ENCODE assay signal across 21 mouse cellular contexts in genomic region chr13:78783591-78784240, GRCm38 (mm10).
A peak's percentile ranks its signal among the peaks of the same experiment; 100 is the strongest.
DNase-seq lines count a peak whose midpoint lies in the region; ATAC-seq and TF ChIP-seq lines count a peak whose summit lies in the region.
"Had no signal": no experiment of that assay in that cellular context is flagged by ENCODE, and none has a peak within 500 bp of the region (broad histone marks: within the 10 kb centered on the region; RNA-seq: fewer than 3 reads in every experiment).

No protein-coding gene starts in this region.

- 3% methylated on average over 1 of the region's 1 CpGs for WGBS in kidney, embryonic 14.5 days
- WGBS in lung, embryonic 14.5 days: 8% methylated on average over 1 of the region's 1 CpGs
- 15% methylated on average over 1 of the region's 1 CpGs for WGBS in stomach, embryonic 14.5 days
- WGBS in stomach, postnatal 0 days: 29% methylated on average over 1 of the region's 1 CpGs

- DNase-seq in kidney, postnatal 25 days: no peak
- peak; percentile 60 for DNase-seq in lung, embryonic 14.5 days
- no peak for DNase-seq in lung, adult 18-20 months
- DNase-seq in stomach, postnatal 0 days (ENCODE audit: low spot score): no peak
- DNase-seq: adrenal gland, postnatal 14 days; cerebellum, adult 11-12 months; cerebellum, adult 9-10 months; cerebellum, postnatal 25 days; forebrain, postnatal 0 days; gastrocnemius, postnatal 14 days; heart, adult 2 months; heart, postnatal 14 days had no signal

- TF ChIP-seq EP300 in stomach, postnatal 0 days (optimal IDR thresholded peaks at IDR 0.05): no peak

- ATAC-seq in kidney, embryonic 14.5 days (ENCODE audit: low FRiP score, low TSS enrichment): peak; percentile 64; the same call in 1 of the 2 replicates
- peak; percentile 84 for ATAC-seq in lung, embryonic 14.5 days (ENCODE audit: insufficient read depth)
- ATAC-seq in stomach, embryonic 14.5 days (ENCODE audit: insufficient number of reproducible peaks, insufficient read depth, low FRiP score, low read depth): peak; percentile 49; the same call in 1 of the 2 replicates
- no peak; the same call in 1 of the 2 replicates for ATAC-seq in stomach, postnatal 0 days (ENCODE audit: low FRiP score, low TSS enrichment)
- ATAC-seq: activated CD4-positive, CD25-positive, alpha-beta regulatory T cell, adult 4 months; forebrain, embryonic 13.5 days; forebrain, postnatal 0 days; Patski had no signal

- H3K9ac ChIP-seq in kidney, embryonic 14.5 days (ENCODE audit: low read depth, low read length): no peak overlapping the region
- H3K9ac ChIP-seq in lung, embryonic 14.5 days: no peak overlapping the region
- no peak overlapping the region for H3K9ac ChIP-seq in stomach, embryonic 14.5 days (replicated peaks; ENCODE audit: low read depth, low read length)
- H3K9ac ChIP-seq in stomach, postnatal 0 days (ENCODE audit: low read length): no peak overlapping the region
- H3K9ac ChIP-seq: forebrain, embryonic 13.5 days; forebrain, postnatal 0 days; heart, embryonic 15.5 days had no signal

- H3K27ac ChIP-seq in kidney, embryonic 14.5 days (ENCODE audit: low read depth, low read length): no peak overlapping the region
- no peak overlapping the region for H3K27ac ChIP-seq in lung, embryonic 14.5 days (ENCODE audit: low read depth)
- H3K27ac ChIP-seq in stomach, embryonic 14.5 days (ENCODE audit: low read length): no peak overlapping the region; the same call in 1 of the 2 replicates
- H3K27ac ChIP-seq in stomach, postnatal 0 days (replicated peaks): no peak overlapping the region
- H3K27ac ChIP-seq: embryonic facial prominence, embryonic 10.5 days; forebrain, embryonic 13.5 days; heart, adult 2 months; heart, embryonic 15.5 days had no signal

- no peaks in the 10 kb centered on the region for H3K27me3 ChIP-seq in kidney, embryonic 14.5 days (ENCODE audit: control insufficient read depth, insufficient read depth, low read length)
- no peaks in the 10 kb centered on the region for H3K27me3 ChIP-seq in lung, embryonic 14.5 days (ENCODE audit: insufficient read depth, low read length)
- no peaks in the 10 kb centered on the region for H3K27me3 ChIP-seq in stomach, embryonic 14.5 days (ENCODE audit: control insufficient read depth, insufficient read depth, low read length)
- H3K27me3 ChIP-seq in stomach, postnatal 0 days (ENCODE audit: control insufficient read depth, insufficient read depth, low read length): no peaks in the 10 kb centered on the region
- H3K27me3 ChIP-seq: CH12.LX; forebrain, embryonic 13.5 days; heart, embryonic 15.5 days; Patski had no signal

- H3K4me1 ChIP-seq in kidney, embryonic 14.5 days (ENCODE audit: control insufficient read depth, insufficient read depth, low read length): no peaks in the 10 kb centered on the region
- H3K4me1 ChIP-seq in lung, embryonic 14.5 days (ENCODE audit: insufficient read depth): no peaks in the 10 kb centered on the region
- H3K4me1 ChIP-seq in stomach, embryonic 14.5 days (ENCODE audit: control insufficient read depth, insufficient read depth, low read length): peaks cover 5% of the 10 kb centered on the region; the same call in 1 of the 2 replicates
- no peaks in the 10 kb centered on the region for H3K4me1 ChIP-seq in stomach, postnatal 0 days (replicated peaks; ENCODE audit: control insufficient read depth, insufficient read depth)
- H3K4me1 ChIP-seq: embryonic facial prominence, embryonic 10.5 days; forebrain, embryonic 13.5 days; heart, embryonic 15.5 days had no signal

- H3K36me3 ChIP-seq in kidney, embryonic 14.5 days (ENCODE audit: control insufficient read depth, insufficient read depth, low read length): no peaks in the 10 kb centered on the region
- no peaks in the 10 kb centered on the region for H3K36me3 ChIP-seq in lung, embryonic 14.5 days (ENCODE audit: insufficient read depth)
- no peaks in the 10 kb centered on the region for H3K36me3 ChIP-seq in stomach, embryonic 14.5 days (ENCODE audit: control insufficient read depth, insufficient read depth, low read length)
- no peaks in the 10 kb centered on the region for H3K36me3 ChIP-seq in stomach, postnatal 0 days (ENCODE audit: control insufficient read depth, insufficient read depth, low read length)
- H3K36me3 ChIP-seq: embryonic facial prominence, embryonic 10.5 days; heart, embryonic 15.5 days had no signal

- no peaks in the 10 kb centered on the region for H3K9me3 ChIP-seq in kidney, embryonic 14.5 days (ENCODE audit: control insufficient read depth, low read length)
- no peaks in the 10 kb centered on the region for H3K9me3 ChIP-seq in lung, embryonic 14.5 days (ENCODE audit: low read depth, low read length)
- no peaks in the 10 kb centered on the region for H3K9me3 ChIP-seq in stomach, embryonic 14.5 days (ENCODE audit: control insufficient read depth, low read depth, low read length)
- H3K9me3 ChIP-seq in stomach, postnatal 0 days (ENCODE audit: control insufficient read depth, low read length): no peaks in the 10 kb centered on the region
- H3K9me3 ChIP-seq: embryonic facial prominence, embryonic 10.5 days; forebrain, embryonic 13.5 days; heart, embryonic 15.5 days had no signal

- no peak for TF ChIP-seq CTCF in lung, embryonic 14.5 days (IDR thresholded peaks at IDR 0.05; ENCODE audit: low read depth)
- TF ChIP-seq CTCF in stomach, postnatal 0 days (IDR thresholded peaks at IDR 0.05; ENCODE audit: low read depth): no peak

- H3K4me3 ChIP-seq in kidney, embryonic 14.5 days (ENCODE audit: low read length): no peak overlapping the region
- no peak overlapping the region for H3K4me3 ChIP-seq in lung, embryonic 14.5 days (ENCODE audit: low read depth, low read length)
- H3K4me3 ChIP-seq in stomach, embryonic 14.5 days (ENCODE audit: low read depth, low read length): no peak overlapping the region
- no peak overlapping the region for H3K4me3 ChIP-seq in stomach, postnatal 0 days (ENCODE audit: low read depth, low read length)
- H3K4me3 ChIP-seq: embryonic facial prominence, embryonic 10.5 days; forebrain, embryonic 13.5 days; heart, adult 2 months; heart, embryonic 15.5 days had no signal

- no peak overlapping the region for H3K4me2 ChIP-seq in kidney, embryonic 14.5 days (replicated peaks; ENCODE audit: low read depth, low read length)
- H3K4me2 ChIP-seq in lung, embryonic 14.5 days: no peak overlapping the region
- no peak overlapping the region for H3K4me2 ChIP-seq in stomach, embryonic 14.5 days (replicated peaks; ENCODE audit: low read depth, low read length)
- no peak overlapping the region for H3K4me2 ChIP-seq in stomach, postnatal 0 days (replicated peaks; ENCODE audit: low read depth)
- H3K4me2 ChIP-seq: forebrain, embryonic 13.5 days; heart, embryonic 11.5 days; heart, embryonic 15.5 days had no signal
